Mouse (Mus musculus): ENCODE data around the gene Gpr107. TPM values are rescaled to one million over a fixed set of nuclear protein-coding genes. Genes with fewer than 3 reads are reported as not detected.

Gpr107 gene
- total and polyA plus RNA-seq, 2 experiments, result 8.3 to 10.0 TPM

DNA sequence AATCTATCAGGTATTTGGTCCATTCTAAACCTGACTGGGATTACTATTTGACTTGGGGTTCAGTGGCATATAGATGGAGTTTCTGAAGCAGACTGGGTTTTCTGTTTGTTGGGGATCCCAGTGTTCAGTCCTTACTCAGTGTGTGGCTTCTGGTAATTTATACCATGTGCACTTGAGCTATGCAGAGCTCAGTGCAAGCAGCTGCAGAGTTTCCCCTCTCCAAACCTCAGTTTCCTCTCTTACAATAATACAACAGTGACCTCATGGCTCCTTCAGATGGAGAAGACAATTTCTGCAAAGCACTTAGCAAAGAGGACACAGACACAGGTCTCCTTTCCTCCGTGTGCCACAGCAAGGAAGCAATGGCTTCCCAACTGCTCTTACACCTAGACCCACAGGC is 7.2 kb upstream of the Gpr107 start:
- Histone ChIP-seq H3K27me3 (ENCODE audit: control insufficient read depth, insufficient read depth, low read length) (no peaks in the 10 kb centered on the region), H3K9ac (ENCODE audit: low read depth, low read length) (no peak overlapping the region), H3K4me1 (ENCODE audit: control insufficient read depth, insufficient read depth, low read length) (peaks cover 2% of the 10 kb centered on the region; the same call in 1 of the 2 replicates), H3K36me3 (ENCODE audit: control insufficient read depth, insufficient read depth, low read length) (0 out of 2 replicates have a peak, but pooled peaks cover under 1% of the 10 kb centered on the region), H3K27ac (replicated peaks; ENCODE audit: insufficient read depth, low read depth, low read length) (no peak overlapping the region), H3K79me2 (ENCODE audit: control insufficient read depth, insufficient read depth, low read length) (peaks cover 14% of the 10 kb centered on the region; the same call in 1 of the 2 replicates), H3K4me3 (ENCODE audit: insufficient read depth, low read depth, low read length) (no peak overlapping the region)
- no peak for TF ChIP-seq CTCF (IDR thresholded peaks at IDR 0.05; ENCODE audit: low read depth, low read length)
- no peak for DNase-seq (ENCODE audit: extremely low read depth, low read depth, low spot score)
- 94% methylated on average over 1 of the region's 1 CpGs for WGBS

DNA sequence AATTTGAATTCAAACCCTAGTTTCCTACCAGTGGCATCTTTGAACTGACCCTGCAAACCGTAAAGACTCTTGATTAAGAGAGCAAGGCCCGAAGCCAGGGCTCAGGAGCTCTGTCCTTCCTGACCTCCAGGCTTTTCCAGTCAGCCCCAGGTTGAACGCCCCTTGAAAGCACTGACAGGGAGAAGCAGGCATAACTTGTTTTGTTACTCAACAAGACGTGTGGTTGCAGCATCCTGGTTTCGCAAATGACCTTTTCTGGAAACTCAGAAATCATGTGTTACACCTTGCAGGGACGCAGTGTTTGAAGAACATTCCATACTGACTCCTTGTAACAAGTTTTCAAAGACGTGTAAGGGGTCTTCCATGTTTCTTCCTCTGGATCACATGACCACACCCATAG is 5.1 kb upstream of the Gpr107 start:
- Histone ChIP-seq H3K4me1 (ENCODE audit: control insufficient read depth, insufficient read depth, low read length) (no peaks in the 10 kb centered on the region; the same call in 1 of the 2 replicates), H3K79me2 (ENCODE audit: control insufficient read depth, insufficient read depth, low read length) (peaks cover 3% of the 10 kb centered on the region; the same call in 1 of the 2 replicates), H3K36me3 (ENCODE audit: control insufficient read depth, insufficient read depth, low read length) (peaks cover 3% of the 10 kb centered on the region; the same call in 1 of the 2 replicates), H3K27ac (replicated peaks; ENCODE audit: insufficient read depth, low read depth, low read length) (no peak overlapping the region), H3K27me3 (ENCODE audit: control insufficient read depth, insufficient read depth, low read length) (no peaks in the 10 kb centered on the region), H3K4me3 (ENCODE audit: insufficient read depth, low read depth, low read length) (no peak overlapping the region), H3K9ac (ENCODE audit: low read depth, low read length) (no peak overlapping the region)
- 72% methylated on average over 7 of the region's 7 CpGs for WGBS
- no peak for DNase-seq (ENCODE audit: extremely low read depth, low read depth, low spot score)
- no peak for TF ChIP-seq POLR2A (IDR thresholded peaks at IDR 0.05; ENCODE audit: extremely low read depth, insufficient read depth, low read length)
- TF ChIP-seq CTCF (IDR thresholded peaks at IDR 0.05; ENCODE audit: low read depth, low read length), result no peak

DNA sequence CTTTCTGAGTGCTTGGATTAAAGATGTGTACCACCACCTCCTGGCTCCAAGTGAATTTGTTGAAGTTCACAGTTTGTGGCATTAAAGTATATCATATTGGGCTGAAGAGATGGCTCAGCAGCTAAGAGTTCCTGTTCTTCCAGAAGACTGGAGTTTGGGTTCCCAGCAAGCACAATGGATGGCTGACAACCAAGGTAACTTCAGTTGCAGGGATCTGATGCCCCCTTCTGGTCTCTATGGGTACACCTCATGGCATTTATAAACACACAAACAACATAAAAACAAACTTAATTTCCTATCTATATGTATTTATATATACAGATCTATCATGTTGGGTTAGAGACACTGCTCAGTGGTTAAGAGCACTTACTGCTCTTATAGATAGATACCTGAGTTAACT is 1.4 kb upstream of the Gpr107 start:
- H3K27ac ChIP-seq (replicated peaks; ENCODE audit: insufficient read depth, low read depth, low read length), result no peak overlapping the region
- no peak overlapping the region for H3K9ac ChIP-seq (ENCODE audit: low read depth, low read length)
- H3K4me3 ChIP-seq (ENCODE audit: insufficient read depth, low read depth, low read length), result no peak overlapping the region
- H3K36me3 ChIP-seq (ENCODE audit: control insufficient read depth, insufficient read depth, low read length), result peaks cover 3% of the 10 kb centered on the region; the same call in 1 of the 2 replicates
- DNase-seq (ENCODE audit: extremely low read depth, low read depth, low spot score), result no peak
- H3K4me1 ChIP-seq (ENCODE audit: control insufficient read depth, insufficient read depth, low read length), result peaks cover 6% of the 10 kb centered on the region; the same call in 1 of the 2 replicates
- TF ChIP-seq POLR2A (IDR thresholded peaks at IDR 0.05; ENCODE audit: extremely low read depth, insufficient read depth, low read length), result no peak
- TF ChIP-seq CTCF (IDR thresholded peaks at IDR 0.05; ENCODE audit: low read depth, low read length), result peak; percentile 26; the same call in 1 of the 2 replicates
- H3K27me3 ChIP-seq (ENCODE audit: control insufficient read depth, insufficient read depth, low read length), result no peaks in the 10 kb centered on the region
- H3K79me2 ChIP-seq (ENCODE audit: control insufficient read depth, insufficient read depth, low read length), result peaks cover 19% of the 10 kb centered on the region

DNA sequence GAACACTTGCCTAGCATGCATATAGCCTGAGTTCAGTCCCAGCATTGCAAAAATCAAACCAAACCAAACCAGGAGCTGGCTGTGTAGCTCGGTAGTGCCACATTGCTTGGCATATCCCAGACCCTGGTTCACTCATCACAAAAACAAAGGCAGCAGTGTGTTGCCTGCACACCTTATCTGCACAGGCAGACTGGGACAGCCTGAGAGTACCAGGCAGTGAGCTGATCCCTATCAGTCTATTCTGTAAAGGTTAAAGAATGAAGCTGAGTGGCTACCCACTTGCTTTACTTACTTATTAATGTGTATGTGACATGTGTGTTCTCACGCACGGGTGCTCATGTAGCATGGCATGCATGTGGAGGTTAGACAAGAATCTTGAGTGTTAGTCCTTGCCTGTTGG is 4.7 kb downstream of the Gpr107 start:
- H3K79me2 ChIP-seq (ENCODE audit: control insufficient read depth, insufficient read depth, low read length), result peaks cover 50% of the 10 kb centered on the region
- WGBS, result 82% methylated on average over 3 of the region's 3 CpGs
- no peaks in the 10 kb centered on the region for H3K27me3 ChIP-seq (ENCODE audit: control insufficient read depth, insufficient read depth, low read length)
- H3K4me3 ChIP-seq (ENCODE audit: insufficient read depth, low read depth, low read length), result no peak overlapping the region
- no peak overlapping the region for H3K27ac ChIP-seq (replicated peaks; ENCODE audit: insufficient read depth, low read depth, low read length)
- DNase-seq (ENCODE audit: extremely low read depth, low read depth, low spot score), result no peak
- no peak for TF ChIP-seq CTCF (IDR thresholded peaks at IDR 0.05; ENCODE audit: low read depth, low read length)
- TF ChIP-seq POLR2A (IDR thresholded peaks at IDR 0.05; ENCODE audit: extremely low read depth, insufficient read depth, low read length), result no peak
- H3K36me3 ChIP-seq (ENCODE audit: control insufficient read depth, insufficient read depth, low read length), result no peaks in the 10 kb centered on the region
- H3K4me1 ChIP-seq (ENCODE audit: control insufficient read depth, insufficient read depth, low read length), result peaks cover 15% of the 10 kb centered on the region; the same call in 1 of the 2 replicates
- no peak overlapping the region for H3K9ac ChIP-seq (ENCODE audit: low read depth, low read length)

DNA sequence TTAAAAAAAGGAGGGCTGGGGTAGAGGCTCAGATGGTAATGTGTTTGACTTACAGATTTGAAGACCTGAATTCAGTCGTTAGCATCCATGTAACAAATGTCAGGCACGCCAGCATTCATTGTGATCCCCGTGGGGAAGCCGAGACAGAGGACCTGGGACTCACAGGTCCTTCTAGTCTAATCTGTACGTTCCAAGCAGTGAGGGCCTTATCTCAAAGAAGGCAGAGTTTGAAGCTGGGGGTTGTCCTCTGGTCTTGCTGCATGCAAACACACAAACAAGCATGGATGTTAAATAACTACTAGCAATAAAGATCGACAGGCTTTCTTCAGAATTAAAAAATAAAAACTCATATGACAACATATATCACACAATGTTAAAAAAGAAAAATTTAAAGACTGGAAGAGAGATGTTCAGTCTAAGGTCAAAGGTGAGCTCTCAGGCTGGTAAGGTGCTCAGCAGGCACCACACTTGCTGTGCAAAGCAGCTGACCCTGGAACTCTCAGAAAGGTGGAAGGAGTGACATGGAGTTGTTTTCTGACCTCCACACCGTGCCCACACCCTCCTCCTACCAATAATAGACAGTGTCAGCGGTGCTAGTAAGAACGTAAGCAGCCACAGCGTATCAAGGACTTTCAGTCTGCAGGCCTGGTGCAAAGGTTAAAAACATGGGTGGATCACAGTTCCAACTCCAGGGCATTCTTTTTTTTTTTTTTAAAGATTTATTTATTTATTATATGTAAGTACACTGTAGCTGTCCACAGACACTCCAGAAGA is 8.2 kb downstream of the Gpr107 start:
- H3K4me1 ChIP-seq (ENCODE audit: control insufficient read depth, insufficient read depth, low read length), result peaks cover 9% of the 10 kb centered on the region; the same call in 1 of the 2 replicates

DNA sequence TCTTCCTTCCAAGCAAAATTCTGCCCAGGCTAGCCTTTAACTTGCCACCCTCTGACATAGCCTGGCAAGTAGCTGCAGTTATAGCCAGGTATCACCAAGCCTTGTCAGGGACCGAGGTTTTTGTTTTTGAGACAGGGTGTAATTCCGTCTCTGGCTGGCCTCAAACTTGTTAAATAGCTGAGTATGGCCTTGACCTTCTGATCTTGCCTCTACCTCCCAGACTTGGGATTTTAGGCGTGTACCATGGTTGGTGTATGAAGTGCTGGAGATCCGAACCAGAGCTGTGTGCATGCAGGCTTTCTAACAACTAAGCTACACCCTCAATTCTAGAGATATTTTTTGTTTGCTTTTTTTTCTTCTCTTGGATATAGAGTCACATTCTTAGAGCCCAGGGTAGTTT is 9.5 kb downstream of the Gpr107 start:
- WGBS, result 59% methylated on average over 4 of the region's 4 CpGs
- no peak for DNase-seq (ENCODE audit: extremely low read depth, low read depth, low spot score)
- Histone ChIP-seq H3K4me3 (ENCODE audit: insufficient read depth, low read depth, low read length) (no peak overlapping the region), H3K79me2 (ENCODE audit: control insufficient read depth, insufficient read depth, low read length) (peaks cover 39% of the 10 kb centered on the region), H3K9ac (ENCODE audit: low read depth, low read length) (no peak overlapping the region), H3K27me3 (ENCODE audit: control insufficient read depth, insufficient read depth, low read length) (no peaks in the 10 kb centered on the region), H3K27ac (replicated peaks; ENCODE audit: insufficient read depth, low read depth, low read length) (no peak overlapping the region), H3K4me1 (ENCODE audit: control insufficient read depth, insufficient read depth, low read length) (peaks cover 9% of the 10 kb centered on the region; the same call in 1 of the 2 replicates), H3K36me3 (ENCODE audit: control insufficient read depth, insufficient read depth, low read length) (no peaks in the 10 kb centered on the region)
- TF ChIP-seq CTCF (IDR thresholded peaks at IDR 0.05; ENCODE audit: low read depth, low read length) (no peak), POLR2A (IDR thresholded peaks at IDR 0.05; ENCODE audit: extremely low read depth, insufficient read depth, low read length) (no peak)

More for the DNA sequence above, 8.2 kb downstream of the Gpr107 start:
- WGBS, result 55% methylated on average over 10 of the region's 10 CpGs
- Histone ChIP-seq H3K36me3 (ENCODE audit: control insufficient read depth, insufficient read depth, low read length) (no peaks in the 10 kb centered on the region), H3K79me2 (ENCODE audit: control insufficient read depth, insufficient read depth, low read length) (peaks cover 49% of the 10 kb centered on the region), H3K4me3 (ENCODE audit: insufficient read depth, low read depth, low read length) (no peak overlapping the region), H3K27me3 (ENCODE audit: control insufficient read depth, insufficient read depth, low read length) (no peaks in the 10 kb centered on the region), H3K9ac (ENCODE audit: low read depth, low read length) (no peak overlapping the region), H3K27ac (replicated peaks; ENCODE audit: insufficient read depth, low read depth, low read length) (no peak overlapping the region)
- TF ChIP-seq CTCF (IDR thresholded peaks at IDR 0.05; ENCODE audit: low read depth, low read length) (no peak), POLR2A (IDR thresholded peaks at IDR 0.05; ENCODE audit: extremely low read depth, insufficient read depth, low read length) (no peak)
- DNase-seq (ENCODE audit: extremely low read depth, low read depth, low spot score), result peak; percentile 72

Data from liver, adult 2 months (tissue).